Mouse (Mus musculus) right cerebral cortex, postnatal 25 days (tissue): Measurements from ENCODE around the gene Vash1.
A peak's percentile ranks its signal among the peaks of the same experiment; 100 is the strongest.

ENCODE experiments used
- DNase-seq: peaks from one replicate; pipeline ENCODE4 v3.0.0; 2022

The Vash1 gene

GRCm38 (mm10) chr12:86678591-86679545, at the start of gene Vash1:
Vash1 (plus strand) TSS chr12:86678700.
- DNase-seq: peak; percentile 82

GRCm38 (mm10) chr12:86628783-86629172, 49.7 kb upstream of the Vash1 start:
- no peak for DNase-seq

- no peak for DNase-seq
Observed at GRCm38 (mm10) chr12:86641763-86642162, 36.7 kb upstream of the Vash1 start.

GRCm38 (mm10) chr12:86644512-86645273, 33.8 kb upstream of the Vash1 start:
- peak; percentile 8 for DNase-seq

GRCm38 (mm10) chr12:86645494-86645893, 33.0 kb upstream of the Vash1 start:
- no peak for DNase-seq

- no peak for DNase-seq
Observed at GRCm38 (mm10) chr12:86646831-86647230, 31.7 kb upstream of the Vash1 start.

- DNase-seq: no peak
Observed at GRCm38 (mm10) chr12:86647279-86647678, 31.2 kb upstream of the Vash1 start.

- no peak for DNase-seq
Observed at GRCm38 (mm10) chr12:86647736-86648135, 30.8 kb upstream of the Vash1 start.

- DNase-seq: no peak
Observed at GRCm38 (mm10) chr12:86648489-86648888, 30.0 kb upstream of the Vash1 start.

GRCm38 (mm10) chr12:86651301-86651860, 27.1 kb upstream of the Vash1 start:
- DNase-seq: no peak

GRCm38 (mm10) chr12:86652570-86653041, 25.9 kb upstream of the Vash1 start:
- DNase-seq: peak; percentile 53

- peak; percentile 70 for DNase-seq
Observed at GRCm38 (mm10) chr12:86659447-86659968, 19.0 kb upstream of the Vash1 start.

GRCm38 (mm10) chr12:86660466-86660865, 18.0 kb upstream of the Vash1 start:
- no peak for DNase-seq

GRCm38 (mm10) chr12:86665656-86666055, 12.8 kb upstream of the Vash1 start:
- no peak for DNase-seq

GRCm38 (mm10) chr12:86668404-86668803, 10.1 kb upstream of the Vash1 start:
- DNase-seq: no peak

- no peak for DNase-seq
Observed at GRCm38 (mm10) chr12:86672105-86672504, 6.4 kb upstream of the Vash1 start.

- DNase-seq: no peak
Observed at GRCm38 (mm10) chr12:86672507-86672906, 6.0 kb upstream of the Vash1 start.

GRCm38 (mm10) chr12:86679546-86679930, 1.0 kb downstream of the Vash1 start:
- no peak for DNase-seq

- no peak for DNase-seq
Observed at GRCm38 (mm10) chr12:86679991-86680491, 1.5 kb downstream of the Vash1 start.

GRCm38 (mm10) chr12:86680591-86681193, 2.2 kb downstream of the Vash1 start:
- DNase-seq: no peak

GRCm38 (mm10) chr12:86681626-86682025, 3.1 kb downstream of the Vash1 start:
- DNase-seq: no peak

GRCm38 (mm10) chr12:86682178-86682577, 3.7 kb downstream of the Vash1 start:
- no peak for DNase-seq
